9 mouse cellular contexts compared by ENCODE assay signal in genomic region chr11:110365016-110365415, GRCm38 (mm10). TPM values are rescaled to one million over a fixed set of nuclear protein-coding genes. Genes with fewer than 3 reads are reported as not detected.
DNase-seq lines count a peak whose midpoint lies in the region; ATAC-seq and TF ChIP-seq lines count a peak whose summit lies in the region.
"Had no signal": no experiment of that assay in that cellular context is flagged by ENCODE, and none has a peak within 500 bp of the region (broad histone marks: within the 10 kb centered on the region; RNA-seq: fewer than 3 reads in every experiment).

No protein-coding gene starts in this region.

- no peaks in the 10 kb centered on the region for H3K9me3 ChIP-seq in heart, embryonic 11.5 days (replicated peaks; ENCODE audit: control insufficient read depth, low read length)
- H3K9me3 ChIP-seq: neural tube, embryonic 12.5 days had no signal

- H3K4me3 ChIP-seq in heart, embryonic 11.5 days (ENCODE audit: low read depth, low read length) = no peak overlapping the region
- H3K4me3 ChIP-seq in cortical plate, adult 2 months (ENCODE audit: insufficient read depth, low read length) = no peak overlapping the region
- H3K4me3 ChIP-seq: neural tube, embryonic 12.5 days had no signal

- no peaks in the 10 kb centered on the region for H3K4me1 ChIP-seq in heart, embryonic 11.5 days (ENCODE audit: control insufficient read depth, insufficient read depth, low read length)
- no peaks in the 10 kb centered on the region for H3K4me1 ChIP-seq in cortical plate, adult 2 months (ENCODE audit: control insufficient read depth, insufficient read depth, low read length)
- H3K4me1 ChIP-seq: neural tube, embryonic 12.5 days had no signal

- H3K27me3 ChIP-seq in heart, embryonic 11.5 days (ENCODE audit: control insufficient read depth, insufficient read depth, low read length) = no peaks in the 10 kb centered on the region
- H3K27me3 ChIP-seq: neural tube, embryonic 12.5 days had no signal

- no peaks in the 10 kb centered on the region for H3K36me3 ChIP-seq in heart, embryonic 11.5 days (ENCODE audit: control insufficient read depth, insufficient read depth, low read length)
- H3K36me3 ChIP-seq: neural tube, embryonic 12.5 days had no signal

- TF ChIP-seq POLR2A in cortical plate, adult 2 months (IDR thresholded peaks at IDR 0.05; ENCODE audit: extremely low read depth, insufficient read depth, low read length) = no peak

- ATAC-seq in heart, embryonic 11.5 days (replicated peaks; ENCODE audit: insufficient number of reproducible peaks, low FRiP score, low TSS enrichment) = no peak

- TF ChIP-seq CTCF in cortical plate, adult 2 months (IDR thresholded peaks at IDR 0.05; ENCODE audit: extremely low read depth, insufficient read depth, low read length) = peak; percentile 56

- H3K9ac ChIP-seq in heart, embryonic 11.5 days (ENCODE audit: low read depth, low read length) = no peak overlapping the region
- H3K9ac ChIP-seq: neural tube, embryonic 12.5 days had no signal

- 68% methylated on average over 3 of the region's 3 CpGs for WGBS in heart, embryonic 11.5 days (ENCODE audit: insufficient replicate concordance)

- H3K27ac ChIP-seq in heart, embryonic 11.5 days (ENCODE audit: low read depth, low read length) = no peak overlapping the region
- no peak overlapping the region for H3K27ac ChIP-seq in cortical plate, adult 2 months (ENCODE audit: insufficient read depth, low read length)
- H3K27ac ChIP-seq: neural tube, embryonic 12.5 days had no signal

- H3K4me2 ChIP-seq in heart, embryonic 11.5 days = no peak overlapping the region
- H3K4me2 ChIP-seq: neural tube, embryonic 12.5 days had no signal

- DNase-seq in heart, adult 11 months = peak; percentile 87
- peak; percentile 73 for DNase-seq in testis, postnatal 10 days (ENCODE audit: low spot score)
- DNase-seq in testis, postnatal 14 days (ENCODE audit: low spot score) = no peak
- peak; percentile 63 to 85 for DNase-seq in kidney, adult 8-10 months
- peak; percentile 85 for DNase-seq in lung, postnatal 36 days
- peak; percentile 76 for DNase-seq in thymus, postnatal 14 days

RNA-seq across cellular contexts. Expression of gene Abca5, which starts 27.5 kb away (rescaled TPM):
- 2.2 and 2.5 TPM in 2 replicates for polyA plus RNA-seq in heart, embryonic 11.5 days (2014; fragmentation: Nextera tagmentation; extraction: Ambion mirVana)
- polyA plus RNA-seq in cortical plate, adult 2 months (2012; rRNA removed) = 12.7 TPM in 2 replicates

RNA-seq across cellular contexts. Expression of gene Map2k6, which starts 33.9 kb away (rescaled TPM):
- polyA plus RNA-seq in heart, embryonic 11.5 days (2014; fragmentation: Nextera tagmentation; extraction: Ambion mirVana) = 16.7 and 17.5 TPM in 2 replicates
- 10.1 and 11.0 TPM in 2 replicates for polyA plus RNA-seq in cortical plate, adult 2 months (2012; rRNA removed)
